Mouse (Mus musculus): Measurements from ENCODE around the gene Vegfb. TPM values are rescaled to one million over a fixed set of nuclear protein-coding genes. Genes with fewer than 3 reads are reported as not detected.

The Vegfb gene
- 14.5 to 20.1 TPM (median 17.1 TPM) in 4 replicates for total RNA-seq (2023)

GRCm38 (mm10) chr19:6987061-6987903 lies at the start of gene Vegfb:
Gene Vegfb (minus strand): TSS chr19:6987651.

GRCm38 (mm10) chr19:7019191-7019590 lies 31.7 kb upstream of the Vegfb start, which contains the start of gene Fermt3:
Gene Fermt3 (minus strand): TSS chr19:7019469.

GRCm38 (mm10) chr19:6996006-6996405 lies 8.6 kb upstream of the Vegfb start, which contains the start of the genes Nudt22 and Trpt1:
Gene Nudt22 (minus strand): TSS chr19:6996117.
Gene Trpt1 (plus strand): TSS chr19:6996131.

DNA sequence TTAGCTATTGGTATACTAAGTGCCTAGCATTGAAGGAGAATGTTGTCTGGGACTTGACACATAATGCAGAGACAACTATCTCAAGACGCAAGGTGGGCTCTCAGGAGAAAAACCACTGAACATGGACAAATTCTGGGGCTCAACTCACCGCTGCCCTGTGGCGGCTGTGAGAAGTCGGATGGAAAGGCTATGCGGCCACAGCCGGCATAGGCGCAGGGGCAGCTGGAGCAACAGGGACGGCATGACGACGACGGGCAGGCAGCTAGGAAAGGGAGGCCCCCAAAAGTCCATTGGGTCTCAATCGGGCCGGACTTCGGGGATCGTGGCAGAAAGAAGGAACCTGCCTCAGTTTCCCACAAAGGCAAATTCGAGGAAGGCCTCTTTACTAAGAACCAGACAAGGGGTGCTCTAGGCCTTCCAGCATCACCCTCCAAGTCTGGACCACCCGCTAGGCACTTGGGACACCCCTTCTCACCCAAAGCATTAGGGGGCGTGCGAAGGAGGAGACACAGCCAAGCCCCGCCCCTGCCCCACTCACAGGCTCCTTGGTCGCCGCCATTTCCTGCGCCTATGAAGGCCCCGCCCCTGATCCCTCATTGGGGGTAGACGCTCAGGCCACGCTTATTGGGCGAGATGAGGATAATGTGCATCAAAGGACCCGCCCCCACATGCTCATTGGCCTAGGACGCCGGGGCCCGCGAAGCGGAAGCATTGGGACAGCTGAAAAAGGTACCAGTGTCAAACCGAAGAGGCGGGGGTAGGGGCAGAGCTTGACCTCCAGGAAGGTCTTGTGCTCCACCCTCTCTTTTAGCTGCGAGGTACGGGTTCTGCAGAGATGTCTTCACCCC lies 4.8 kb upstream of the Vegfb start, which contains the start of gene Dnajc4:
Gene Dnajc4, minus strand, starts transcription at position 562 of the 848 bp plus-strand sequence.

GRCm38 (mm10) chr19:6980381-6981093 lies 6.9 kb downstream of the Vegfb start, which contains the start of gene Fkbp2:
Gene Fkbp2 (minus strand): TSS chr19:6980501.

GRCm38 (mm10) chr19:6975537-6976521 lies 11.6 kb downstream of the Vegfb start, which contains the start of gene Plcb3:
Gene Plcb3 (minus strand): TSS chr19:6976470.

DNA sequence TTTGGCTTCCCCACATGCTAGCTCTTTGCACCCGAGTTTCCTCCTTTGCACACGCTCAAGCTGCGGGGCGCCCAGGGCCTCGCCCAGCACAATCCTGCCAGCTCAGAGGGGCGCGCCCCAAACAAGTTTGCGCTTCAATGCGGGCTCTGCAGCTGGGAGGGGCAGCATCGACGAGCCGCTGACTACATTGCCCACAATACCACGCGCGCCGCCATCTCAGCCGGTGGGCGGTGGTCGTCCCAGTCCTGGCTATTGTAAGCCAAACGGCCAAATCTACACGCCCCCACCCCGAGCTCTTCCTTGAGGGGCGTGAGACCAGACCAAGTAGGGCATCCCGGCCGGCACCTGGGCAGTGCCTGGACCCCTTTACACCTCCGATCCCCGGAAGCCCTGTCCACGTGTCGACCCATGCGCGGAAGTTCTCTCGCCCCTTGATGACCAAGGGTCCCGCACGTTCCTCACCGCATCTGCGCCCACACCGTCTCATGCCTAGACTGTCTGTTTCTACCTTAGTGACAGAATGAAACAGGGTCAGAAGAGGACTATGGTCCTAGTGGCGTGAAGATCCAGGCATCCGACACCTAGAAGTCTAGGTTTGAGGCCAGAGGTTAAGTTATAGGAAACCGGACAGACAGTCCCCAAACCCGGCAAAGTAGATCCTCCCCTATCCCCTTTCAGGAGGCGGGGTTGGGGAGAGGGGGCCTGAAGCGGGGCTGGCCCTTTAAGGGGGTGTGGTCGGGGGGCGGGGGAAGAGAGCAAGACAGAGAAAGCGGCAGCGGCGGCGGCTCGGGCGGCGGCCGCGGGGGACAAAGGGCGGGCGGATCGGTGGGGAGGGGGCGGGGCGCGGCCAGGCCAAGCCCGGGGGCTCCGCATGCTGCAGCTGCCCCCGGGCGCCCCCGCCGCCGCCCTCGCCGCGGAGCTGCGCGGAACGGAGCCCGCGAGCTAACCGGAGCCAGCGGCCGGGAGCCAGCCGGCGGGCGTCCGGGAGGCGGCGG lies 12.9 kb downstream of the Vegfb start, which contains the start of gene Ppp1r14b:
Gene Ppp1r14b, plus strand, starts transcription at position 758 of the 995 bp plus-strand sequence.

DNA sequence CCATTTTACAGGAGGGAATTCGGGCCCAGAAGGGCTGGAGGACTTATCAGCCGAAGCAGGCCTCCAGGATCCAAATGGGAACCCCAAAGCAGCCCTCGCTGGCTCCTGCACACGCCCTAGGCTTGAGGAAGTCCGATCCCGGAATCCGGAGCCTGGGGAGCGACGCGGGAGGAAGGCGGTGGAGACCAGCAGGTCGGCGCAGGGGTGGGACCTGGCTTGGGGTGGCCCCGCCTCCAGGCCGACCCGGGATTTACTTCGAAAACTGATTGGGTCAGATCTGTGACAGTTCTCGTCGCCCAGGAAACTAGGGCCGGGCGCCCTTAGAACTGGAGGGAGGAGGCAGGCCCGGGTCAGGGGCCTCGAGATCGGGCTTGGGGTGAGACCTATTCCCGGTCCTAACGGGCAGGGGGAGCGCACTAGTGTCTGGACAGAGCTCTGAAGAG lies 45.2 kb downstream of the Vegfb start, which contains the start of gene Gpr137:
Gene Gpr137, minus strand, starts transcription at position 232 of the 443 bp plus-strand sequence.

DNA sequence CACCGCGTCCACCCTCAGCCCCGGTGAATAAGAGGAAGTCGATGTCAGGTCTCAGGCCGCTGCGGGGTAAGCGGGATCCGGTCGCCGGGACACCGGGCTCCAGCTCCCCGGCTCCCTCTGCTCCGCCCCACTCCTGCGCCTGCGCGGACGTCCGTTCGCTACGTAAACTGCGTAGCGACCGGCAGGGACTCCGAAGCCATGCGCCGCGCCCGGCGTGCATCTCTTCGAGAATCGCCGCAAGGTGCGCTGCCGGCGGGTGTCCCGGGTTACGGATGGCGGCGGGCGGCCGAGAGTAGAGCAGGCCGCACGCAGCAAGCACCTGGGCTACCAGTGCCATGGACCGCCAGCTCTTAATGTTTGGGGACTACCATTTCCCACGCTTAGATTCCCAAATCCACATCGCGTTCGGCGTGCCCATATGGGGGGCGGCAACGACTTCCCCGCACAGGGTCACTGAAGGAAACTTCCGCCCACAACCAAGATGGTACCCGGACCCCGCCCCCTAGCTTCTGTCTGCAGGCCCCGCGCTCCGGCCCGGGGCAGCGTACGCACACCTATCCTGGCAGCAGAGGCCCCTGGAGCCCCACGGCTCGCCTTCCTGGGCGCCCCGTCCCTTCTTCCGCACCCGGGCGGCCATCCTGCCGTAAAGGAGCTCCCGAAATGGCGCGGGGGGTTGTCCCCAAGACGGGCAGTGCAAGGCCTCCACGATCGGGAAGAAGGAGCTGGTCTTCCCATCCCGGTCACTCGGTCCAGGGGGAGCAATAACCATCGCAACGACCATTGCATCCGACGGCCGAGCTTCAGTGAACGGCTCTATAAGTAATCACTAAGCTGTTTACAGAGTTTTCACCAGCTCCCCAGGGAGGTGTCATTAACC lies 45.8 kb downstream of the Vegfb start, which contains the start of gene Bad:
Gene Bad, plus strand, starts transcription at position 490 of the 877 bp plus-strand sequence.

DNA sequence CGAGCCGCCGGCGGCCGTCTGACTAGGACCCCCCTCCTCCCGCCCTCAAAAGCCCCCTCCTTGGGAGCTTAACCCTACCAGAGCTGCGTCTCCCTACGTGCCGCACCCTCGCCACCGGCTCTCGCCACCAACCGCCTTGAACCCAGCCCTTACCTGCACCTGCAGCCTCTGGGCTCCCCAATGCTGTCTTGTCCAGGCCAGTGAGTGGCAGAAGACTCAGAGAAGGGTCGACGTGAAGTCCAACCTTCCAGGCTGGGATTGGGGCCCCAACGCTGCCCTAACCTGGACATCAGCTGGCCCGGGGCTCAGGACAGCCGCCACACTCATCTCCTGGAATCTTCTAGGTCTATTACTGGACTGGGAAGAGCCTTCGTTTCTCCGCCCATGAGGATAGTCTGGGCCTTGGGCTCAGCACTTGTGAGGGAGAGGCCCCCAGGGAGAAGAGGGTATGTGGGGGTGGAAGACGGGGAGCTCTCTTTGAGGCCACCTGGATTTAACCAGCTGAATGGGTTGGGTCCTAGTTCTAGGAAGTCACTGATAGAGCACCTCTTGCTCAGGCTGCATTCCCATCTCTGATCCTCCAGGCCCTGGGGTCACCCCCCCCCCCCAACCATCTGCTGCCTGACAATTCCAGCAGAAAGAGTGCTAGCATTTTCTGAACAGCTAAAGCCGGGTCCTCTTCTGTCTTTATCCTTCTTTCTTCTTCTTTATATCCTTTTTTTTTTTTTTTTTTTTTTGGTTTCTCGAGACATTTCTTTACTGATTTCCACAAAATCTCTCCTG lies 53.1 kb downstream of the Vegfb start, which contains the start of gene Kcnk4:
Gene Kcnk4, minus strand, starts transcription at position 321 of the 783 bp plus-strand sequence.

Other genes with a start within 250 kb of the Vegfb start
- gene Rps6ka4, start 147.0 kb downstream of the Vegfb start, total RNA-seq (2023), result 26.5 to 33.1 TPM (median 30.8 TPM) in 4 replicates
- 19.8 to 33.4 TPM (median 24.6 TPM) in 4 replicates for gene Ccdc88b, start 129.4 kb downstream of the Vegfb start, total RNA-seq (2023)
- 134 to 168 TPM (median 150 TPM) in 4 replicates for gene Trmt112, start 78.0 kb downstream of the Vegfb start, total RNA-seq (2023)
- 87.1 to 92.5 TPM (median 92.1 TPM) in 4 replicates for gene Prdx5, start 77.5 kb downstream of the Vegfb start, total RNA-seq (2023)
- gene Esrra, start 65.8 kb downstream of the Vegfb start, total RNA-seq (2023), result 51.8 to 58.5 TPM (median 55.3 TPM) in 4 replicates
- gene Catsperz, start 62.3 kb downstream of the Vegfb start, total RNA-seq (2023), result not detected in 4 replicates
- gene Kcnk4, start 53.1 kb downstream of the Vegfb start, total RNA-seq (2023), result 1.0 TPM in 1 of 4 replicates, not detected in the others
- gene Bad, start 45.8 kb downstream of the Vegfb start, total RNA-seq (2023), result 9.9 to 10.3 TPM (median 10.1 TPM) in 4 replicates
- gene Gpr137, start 45.2 kb downstream of the Vegfb start, total RNA-seq (2023), result 17.0 to 21.0 TPM (median 18.9 TPM) in 4 replicates
- 65.3 to 101 TPM (median 80.8 TPM) in 4 replicates for gene Ppp1r14b, start 12.7 kb downstream of the Vegfb start, total RNA-seq (2023)
- gene Plcb3, start 11.2 kb downstream of the Vegfb start, total RNA-seq (2023), result 14.9 to 17.9 TPM (median 17.1 TPM) in 4 replicates
- 23.9 to 26.2 TPM (median 24.8 TPM) in 4 replicates for gene Fkbp2, start 7.2 kb downstream of the Vegfb start, total RNA-seq (2023)
- 23.3 to 28.0 TPM (median 24.6 TPM) in 4 replicates for gene Dnajc4, start 4.9 kb upstream of the Vegfb start, total RNA-seq (2023)
- 3.6 to 5.8 TPM (median 3.9 TPM) in 4 replicates for gene Nudt22, start 8.5 kb upstream of the Vegfb start, total RNA-seq (2023)
- 4.9 to 6.3 TPM (median 5.6 TPM) in 4 replicates for gene Trpt1, start 8.5 kb upstream of the Vegfb start, total RNA-seq (2023)
- 174 to 177 TPM (median 177 TPM) in 4 replicates for gene Fermt3, start 31.8 kb upstream of the Vegfb start, total RNA-seq (2023)
- gene Stip1, start 52.3 kb upstream of the Vegfb start, total RNA-seq (2023), result 97.1 to 124 TPM (median 114 TPM) in 4 replicates
- 5.2 to 8.4 TPM (median 6.8 TPM) in 4 replicates for gene Macrod1, start 69.2 kb upstream of the Vegfb start, total RNA-seq (2023)
- 0.09 TPM in 1 of 4 replicates, not detected in the others for gene Flrt1, start 118.1 kb upstream of the Vegfb start, total RNA-seq (2023)
- 132 to 147 TPM (median 146 TPM) in 4 replicates for gene Otub1, start 218.7 kb upstream of the Vegfb start, total RNA-seq (2023)
- gene Cox8a, start 230.0 kb upstream of the Vegfb start, total RNA-seq (2023), result 310 to 323 TPM (median 315 TPM) in 4 replicates

All from B cell, adult 62 days (primary cell).